Mouse (Mus musculus): ENCODE measurements around the gene 1700042G07Rik. TPM values are rescaled to one million over a fixed set of nuclear protein-coding genes. Genes with fewer than 3 reads are reported as not detected.

The 1700042G07Rik gene
- polyA plus RNA-seq (2017; shearing (Covaris generic)) = not detected

DNA sequence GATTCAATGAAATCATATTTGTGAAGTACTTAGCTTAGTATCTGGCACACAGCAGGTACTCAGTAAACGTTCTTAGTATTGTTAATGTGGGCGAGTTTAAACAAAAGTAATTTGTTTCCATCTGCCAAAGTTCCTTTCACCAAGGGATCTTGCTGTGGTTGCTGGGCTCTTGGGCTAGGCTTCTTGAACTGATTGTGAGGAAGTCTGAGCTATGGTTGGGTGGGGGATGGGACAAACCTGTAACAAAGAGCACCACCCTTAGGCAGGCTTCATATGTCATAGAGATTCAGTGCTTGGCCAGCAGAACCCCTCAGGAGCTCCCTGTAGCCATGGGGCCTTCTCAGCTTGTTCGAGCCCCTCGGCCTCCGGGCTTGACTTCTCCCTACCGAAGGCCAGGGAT is at the start of gene 1700042G07Rik, which contains the start of gene Gm49337:
Gene 1700042G07Rik, plus strand, starts transcription at position 301 of the 400 bp plus-strand sequence.
Gene Gm49337, plus strand, starts transcription at position 313 of the 400 bp plus-strand sequence.
- ATAC-seq = no peak

- ATAC-seq = peak; percentile 99
Measured at GRCm38 (mm10) chr4:116123602-116124519, 49.3 kb upstream of the 1700042G07Rik start, which contains the start of the genes Rad54l and Pomgnt1. Gene Rad54l (minus strand): TSS chr4:116123690. Gene Pomgnt1 (plus strand): TSS chr4:116123840.

DNA sequence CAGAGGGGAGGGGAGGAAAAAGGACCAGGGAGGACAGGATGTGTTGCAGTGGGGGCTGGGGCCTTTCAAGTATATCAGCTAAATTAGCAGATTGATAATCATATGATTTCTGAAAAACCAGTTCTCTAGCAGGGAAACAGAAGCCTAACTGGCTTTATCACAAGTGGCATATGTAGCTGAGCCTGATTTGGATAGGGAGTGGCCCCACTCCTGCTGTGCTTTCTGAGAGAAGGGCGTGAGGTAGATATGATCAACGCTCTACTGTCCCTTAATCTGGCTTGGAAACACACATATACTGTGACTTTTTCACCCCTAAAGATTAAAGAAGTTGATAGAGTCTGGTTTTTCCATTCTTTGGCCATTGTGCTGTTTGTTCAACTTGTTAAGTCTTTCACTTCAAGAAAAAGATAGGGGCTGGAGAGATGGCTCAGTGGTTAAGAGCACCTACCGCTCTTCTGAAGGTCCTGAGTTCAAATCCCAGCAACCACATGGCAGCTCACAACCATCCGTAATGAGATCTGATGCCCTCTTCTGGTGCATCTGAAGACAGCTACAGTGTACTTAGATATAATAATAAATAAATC is 47.3 kb upstream of the 1700042G07Rik start:
- no peak for ATAC-seq

- ATAC-seq = no peak
Measured at GRCm38 (mm10) chr4:116127956-116128355, 45.2 kb upstream of the 1700042G07Rik start.

DNA sequence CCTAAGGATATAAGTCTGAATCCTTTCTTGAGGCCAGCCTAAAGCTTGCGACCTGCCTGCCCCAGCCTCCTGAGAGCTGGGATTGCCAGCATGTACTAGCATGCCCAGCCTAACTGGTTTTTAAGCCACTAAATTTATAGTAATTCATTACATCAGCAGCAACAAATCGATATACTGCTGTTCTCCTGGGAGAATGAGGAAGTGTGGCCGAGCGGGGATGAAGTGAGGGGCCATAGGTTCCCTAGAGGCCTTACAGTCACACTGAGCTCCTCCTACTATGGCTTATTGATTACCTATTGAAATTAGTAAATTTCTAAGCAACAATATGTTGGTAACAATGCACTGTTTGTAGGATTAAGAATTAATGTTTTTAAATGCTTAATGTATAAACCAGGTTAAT is 40.0 kb upstream of the 1700042G07Rik start:
- no peak for ATAC-seq

DNA sequence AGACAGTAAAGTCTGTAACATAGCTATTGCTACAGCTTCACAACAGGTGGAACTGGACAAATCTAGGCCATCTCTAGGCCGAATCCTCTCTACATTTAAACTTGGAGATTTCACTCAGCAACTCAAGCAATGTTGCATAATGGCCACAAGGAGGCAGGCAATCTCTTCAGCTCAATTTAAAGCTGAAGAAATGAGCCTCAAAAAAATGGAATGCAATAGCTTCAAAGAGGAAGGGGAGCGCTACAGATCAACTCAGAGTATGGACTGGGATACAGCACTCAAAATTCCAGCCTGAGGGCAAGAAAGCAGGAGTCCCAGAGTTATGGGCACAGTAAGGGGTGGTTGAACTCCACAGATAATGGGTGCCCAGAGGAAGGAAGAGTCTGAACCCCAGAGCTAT is 38.2 kb upstream of the 1700042G07Rik start:
- peak; percentile 61 for ATAC-seq

- no peak for ATAC-seq
Measured at GRCm38 (mm10) chr4:116137421-116137996, 35.7 kb upstream of the 1700042G07Rik start.

GRCm38 (mm10) chr4:116140801-116141574 is 32.2 kb upstream of the 1700042G07Rik start:
- ATAC-seq = no peak

GRCm38 (mm10) chr4:116141736-116142135 is 31.4 kb upstream of the 1700042G07Rik start:
- ATAC-seq = no peak

DNA sequence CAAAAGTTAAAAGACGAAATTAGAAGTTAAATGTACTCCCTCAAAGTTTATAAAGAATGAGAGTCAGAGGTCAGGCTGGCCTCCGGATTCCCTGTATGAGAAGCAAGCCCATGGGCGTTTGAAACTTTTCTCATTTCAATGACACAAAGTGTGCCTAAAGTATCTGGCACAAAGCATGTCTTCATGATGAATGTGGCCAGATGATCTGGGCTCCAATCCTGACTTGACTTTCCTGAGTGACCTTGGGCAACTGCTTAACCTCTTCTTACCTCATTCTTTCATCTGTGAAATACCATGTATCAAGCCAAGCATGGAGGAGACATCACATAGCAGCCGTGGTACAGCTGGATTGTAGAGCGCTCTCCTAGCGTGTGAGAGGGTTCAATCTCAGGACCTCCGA is 30.9 kb upstream of the 1700042G07Rik start:
- no peak for ATAC-seq

DNA sequence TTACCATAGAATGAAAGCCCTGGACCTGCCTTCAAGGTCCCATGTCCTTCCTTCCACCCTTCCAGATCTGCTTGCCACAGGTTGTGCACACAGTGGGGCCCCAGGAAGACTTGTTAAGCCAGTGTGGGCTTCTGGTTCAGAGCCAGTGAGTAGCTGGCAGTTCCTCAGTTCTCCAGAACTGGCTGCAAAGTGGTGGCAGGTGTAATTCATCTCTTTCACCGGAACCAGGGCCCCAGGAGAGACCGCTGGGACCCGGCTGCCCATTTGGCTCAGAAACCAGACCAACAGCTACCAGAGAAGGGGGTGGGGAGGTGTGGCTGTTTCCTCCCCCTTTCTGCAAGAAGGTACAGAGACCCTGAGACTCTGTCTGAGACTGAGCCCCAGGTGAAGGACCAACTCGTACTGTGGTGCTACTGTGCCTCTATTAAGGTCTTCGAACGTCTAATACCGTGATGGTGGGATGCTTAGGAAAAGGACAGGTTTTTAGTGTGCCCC is 29.8 kb upstream of the 1700042G07Rik start:
- peak; percentile 36 for ATAC-seq

DNA sequence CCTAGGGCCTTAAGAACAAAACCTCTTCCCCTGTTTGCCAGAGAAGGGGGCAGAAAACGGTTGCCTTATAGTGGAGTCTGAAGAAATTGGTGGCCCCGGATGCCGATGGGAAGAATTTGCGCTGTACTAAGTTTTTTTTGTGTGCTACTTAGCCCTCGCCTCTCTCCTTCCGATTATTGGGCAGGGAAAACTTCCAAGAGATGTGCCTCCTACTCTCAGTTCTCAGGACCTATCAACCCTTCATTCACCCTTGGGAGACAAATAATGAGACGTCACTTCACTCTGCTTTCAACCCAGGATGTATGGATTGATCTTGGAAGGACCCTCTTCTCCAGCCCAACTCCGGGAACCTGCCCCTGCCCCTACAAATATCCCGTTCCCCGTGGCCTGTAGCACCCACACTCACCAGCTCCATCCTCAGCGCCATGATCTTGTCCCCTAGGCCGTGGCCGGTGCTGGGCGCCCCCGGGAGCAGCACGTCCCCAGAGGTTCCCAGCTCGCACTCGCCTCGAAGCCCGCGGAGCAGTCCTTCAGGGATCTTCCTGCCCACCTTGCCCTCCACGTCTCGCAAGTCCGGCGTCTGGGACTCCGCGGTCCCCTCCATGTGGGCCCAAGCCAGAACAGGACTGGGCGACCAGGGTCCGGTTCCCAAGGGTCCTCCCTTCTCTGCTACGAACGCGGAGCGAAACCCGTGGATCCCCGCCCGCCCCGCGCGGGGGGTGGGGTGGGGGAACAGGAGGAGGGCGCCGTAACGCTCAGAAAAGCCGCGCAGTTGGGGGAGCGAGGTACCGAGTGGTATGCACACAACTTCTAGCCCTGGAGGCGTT is 29.1 kb upstream of the 1700042G07Rik start:
- ATAC-seq = peak; percentile 55

- no peak for ATAC-seq
Measured at GRCm38 (mm10) chr4:116149812-116150155, 23.4 kb upstream of the 1700042G07Rik start.

- peak; percentile 91 for ATAC-seq
Measured at GRCm38 (mm10) chr4:116150156-116150861, 22.9 kb upstream of the 1700042G07Rik start.

DNA sequence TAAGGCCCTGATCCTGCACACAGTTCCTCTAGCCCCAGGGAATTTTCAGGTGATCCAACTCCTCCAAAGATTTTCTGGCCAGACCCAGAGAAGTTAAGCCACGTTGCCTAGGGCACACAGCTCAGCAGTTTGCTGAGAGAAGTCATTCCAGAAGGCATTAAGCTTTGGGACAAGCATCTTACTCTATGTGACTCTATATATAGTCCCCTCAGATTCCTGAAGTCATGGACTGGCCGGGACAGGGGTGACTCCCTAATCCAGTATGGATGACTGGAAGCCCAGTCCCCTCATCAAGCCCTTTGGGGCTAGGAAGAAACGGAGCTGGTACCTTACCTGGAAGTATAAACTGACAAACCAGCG is 22.3 kb upstream of the 1700042G07Rik start:
- ATAC-seq = no peak

- no peak for ATAC-seq
Measured at GRCm38 (mm10) chr4:116151238-116151637, 21.9 kb upstream of the 1700042G07Rik start, which contains the start of gene Lurap1. Gene Lurap1 (minus strand): TSS chr4:116151338.

DNA sequence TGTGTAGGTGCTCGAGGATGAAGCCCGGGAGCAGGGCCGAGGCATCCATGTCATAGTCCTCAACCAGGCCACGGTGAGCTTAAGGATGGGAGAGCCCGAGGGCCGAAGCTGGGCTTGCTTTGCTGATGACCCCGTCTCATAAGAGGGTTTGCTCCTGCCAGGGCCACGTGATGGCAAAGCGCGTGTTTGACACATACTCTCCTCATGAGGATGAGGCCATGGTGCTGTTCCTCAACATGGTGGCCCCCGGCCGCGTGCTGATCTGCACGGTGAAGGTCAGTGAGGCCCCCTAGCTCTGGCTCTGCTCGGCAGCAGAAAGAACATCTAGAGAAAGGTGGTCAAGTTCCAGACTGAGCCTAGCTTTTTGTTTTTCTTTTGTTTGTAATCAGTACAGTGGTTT is 20.5 kb upstream of the 1700042G07Rik start:
- ATAC-seq = no peak

GRCm38 (mm10) chr4:116157882-116158281 is 15.3 kb upstream of the 1700042G07Rik start:
- no peak for ATAC-seq

DNA sequence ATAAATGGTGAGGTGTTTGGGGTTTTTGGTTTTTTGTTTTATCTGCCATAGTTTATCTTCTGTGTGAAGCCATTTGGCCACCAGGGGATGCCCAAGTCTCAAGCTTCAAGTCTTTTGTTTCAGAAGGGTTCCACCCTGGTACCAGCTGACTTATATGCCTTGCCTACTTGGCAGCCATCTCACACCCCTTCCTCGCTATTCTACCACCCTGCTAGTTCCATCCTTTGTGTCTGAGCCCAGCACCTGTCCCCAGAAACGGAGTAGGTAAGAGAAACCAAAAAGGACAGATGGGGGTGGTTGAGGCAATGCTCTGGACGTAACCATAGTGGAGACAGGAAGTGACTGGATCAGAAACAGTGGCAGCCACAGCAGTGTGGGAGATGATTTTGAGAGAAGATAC is 13.3 kb upstream of the 1700042G07Rik start:
- peak; percentile 75 for ATAC-seq

GRCm38 (mm10) chr4:116160769-116161168 is 12.4 kb upstream of the 1700042G07Rik start:
- ATAC-seq = no peak

DNA sequence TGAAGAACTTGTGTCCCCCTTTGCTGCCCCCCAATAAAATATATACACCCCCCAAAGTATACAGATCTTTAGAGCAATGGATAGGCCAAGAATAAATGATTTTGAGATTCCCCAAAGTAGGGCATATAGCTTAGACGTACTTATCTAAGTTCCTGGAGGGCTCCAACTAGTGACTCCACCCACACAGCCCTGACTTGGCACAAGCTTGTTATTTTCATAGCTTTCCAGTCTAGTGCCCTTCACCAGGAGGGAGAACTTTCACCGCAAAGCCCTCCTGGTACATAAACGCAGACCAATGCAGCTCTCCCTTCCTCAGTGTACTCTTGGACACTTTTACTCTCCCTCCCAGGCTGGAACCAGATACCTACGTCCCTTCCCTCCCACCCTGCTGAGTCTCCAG is 11.0 kb upstream of the 1700042G07Rik start:
- no peak for ATAC-seq

All from inflammation-experienced regulatory T-cells, adult 6 months (primary cell).